Mouse (Mus musculus): Measurements from ENCODE around the gene Fpr2.

DNA sequence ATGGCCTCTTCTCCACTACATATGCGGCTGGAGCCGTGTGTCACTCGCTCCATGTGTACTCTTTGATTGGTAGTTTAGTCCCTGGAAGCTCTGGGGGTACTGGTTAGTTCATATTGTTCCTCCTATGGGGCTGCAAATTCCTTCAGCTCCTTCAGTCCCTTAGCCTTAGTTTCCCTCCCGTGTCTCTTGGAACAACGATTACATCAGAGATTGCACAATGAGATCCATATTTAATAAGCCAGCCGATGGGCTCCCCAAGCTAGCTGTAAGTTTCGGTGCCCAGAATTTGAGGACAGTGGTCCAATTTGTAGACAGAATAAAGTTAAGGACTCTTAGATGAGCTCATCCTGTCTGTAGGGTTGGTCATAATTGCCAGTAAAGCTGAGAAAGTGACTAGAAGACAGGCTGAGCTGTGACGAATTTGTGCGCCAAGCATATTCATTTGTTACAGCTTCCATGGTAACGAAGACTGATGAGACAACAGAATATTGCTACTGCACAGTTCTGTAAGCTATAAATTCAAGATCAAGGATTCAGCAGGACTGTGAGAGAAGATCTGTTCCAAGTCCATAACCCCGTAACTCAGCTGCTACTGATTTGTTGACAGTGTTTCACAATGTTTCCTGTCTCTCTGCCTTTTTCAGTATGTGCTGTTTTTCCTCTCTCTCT, 20.7 kb upstream of the Fpr2 start:
- TF ChIP-seq CTCF (IDR thresholded peaks at IDR 0.05; ENCODE audit: low read depth, low read length) (no peak), POLR2A (IDR thresholded peaks at IDR 0.05; ENCODE audit: insufficient read depth, low read length) (no peak), EP300 (IDR thresholded peaks at IDR 0.05; ENCODE audit: insufficient read depth, low read depth, low read length) (no peak)
